Mouse (Mus musculus) adrenal gland, postnatal 4 days (tissue): Measurements from ENCODE around the gene Sgsm1. TPM values are rescaled to one million over a fixed set of nuclear protein-coding genes. Genes with fewer than 3 reads are reported as not detected.

Experiments
- DNase-seq, 2 experiments: peaks; one replicate each; pipeline ENCODE4 v3.0.0; 2021 to 2022; ENCODE audit warnings: low spot score in 2 of 2, mixed read lengths in 2 of 2
- total RNA-seq, 2 experiments: library from RNA; stranded (reverse); gene quantifications; 2 replicates each; pipeline ENCODE4 v1.2.3; 2021

Gene Sgsm1
- total RNA-seq, 2 experiments from 2014 or later: 23.0 to 24.3 TPM

- no peak for DNase-seq
Measured at GRCm38 (mm10) chr5:113219450-113219849, 91.1 kb downstream of the Sgsm1 start.

- DNase-seq: no peak
Measured at GRCm38 (mm10) chr5:113218617-113219235, 91.9 kb downstream of the Sgsm1 start.

- DNase-seq: no peak
Measured at GRCm38 (mm10) chr5:113217076-113217475, 93.5 kb downstream of the Sgsm1 start.

- no peak for DNase-seq
Measured at GRCm38 (mm10) chr5:113216328-113216960, 94.1 kb downstream of the Sgsm1 start.

GRCm38 (mm10) chr5:113215610-113216011 lies 95.0 kb downstream of the Sgsm1 start:
- DNase-seq: no peak

GRCm38 (mm10) chr5:113214455-113214854 lies 96.1 kb downstream of the Sgsm1 start:
- DNase-seq: no peak

- DNase-seq: no peak
Measured at GRCm38 (mm10) chr5:113214041-113214440, 96.5 kb downstream of the Sgsm1 start.

GRCm38 (mm10) chr5:113212156-113212835 lies 98.3 kb downstream of the Sgsm1 start:
- DNase-seq: no peak

- DNase-seq: no peak
Measured at GRCm38 (mm10) chr5:113210314-113210713, 100.3 kb downstream of the Sgsm1 start.

GRCm38 (mm10) chr5:113209898-113210297 lies 100.7 kb downstream of the Sgsm1 start:
- no peak for DNase-seq

GRCm38 (mm10) chr5:113209401-113209750 lies 101.2 kb downstream of the Sgsm1 start:
- no peak for DNase-seq

- DNase-seq: no peak
Measured at GRCm38 (mm10) chr5:113208622-113209400, 101.8 kb downstream of the Sgsm1 start.

- DNase-seq: no peak
Measured at GRCm38 (mm10) chr5:113208048-113208447, 102.5 kb downstream of the Sgsm1 start.

GRCm38 (mm10) chr5:113206670-113207352 lies 103.8 kb downstream of the Sgsm1 start:
- no peak for DNase-seq

- no peak for DNase-seq
Measured at GRCm38 (mm10) chr5:113204193-113204592, 106.4 kb downstream of the Sgsm1 start.

- no peak for DNase-seq
Measured at GRCm38 (mm10) chr5:113199772-113200134, 110.8 kb downstream of the Sgsm1 start.

GRCm38 (mm10) chr5:113199126-113199771 lies 111.3 kb downstream of the Sgsm1 start:
- DNase-seq: no peak

- no peak for DNase-seq
Measured at GRCm38 (mm10) chr5:113196916-113197794, 113.4 kb downstream of the Sgsm1 start.

- DNase-seq: no peak
Measured at GRCm38 (mm10) chr5:113195907-113196306, 114.7 kb downstream of the Sgsm1 start.

GRCm38 (mm10) chr5:113195451-113195850 lies 115.1 kb downstream of the Sgsm1 start:
- no peak for DNase-seq
